Mouse (Mus musculus) midbrain, postnatal 0 days (tissue): Measurements from ENCODE around the gene Aif1. TPM values are rescaled to one million over a fixed set of nuclear protein-coding genes. Genes with fewer than 3 reads are reported as not detected.

Experiments used
- ATAC-seq: fragments of 200-750 bp; cut with Nextera tagmentation; 2 replicates; pipeline ENCODE4 v1.8.0; 2017; ENCODE audit warnings: moderate number of reproducible peaks, mild to moderate bottlenecking, moderate TSS enrichment, moderate library complexity; ENCODE audit not compliant: low FRiP score
- DNase-seq: peaks from one replicate; pipeline ENCODE4 v3.0.0-alpha.2; 2015; ENCODE audit warnings: low spot score
- H3K27ac ChIP-seq: fragments of 300-500 bp; sonication (generic); 2 replicates; pipeline ENCODE4 v1.5.1; 2014; ENCODE audit warnings: low read depth, mild to moderate bottlenecking, low read length, mixed read lengths
- H3K27me3 ChIP-seq: fragments of 300-500 bp; sonication (generic); 2 replicates; pipeline ENCODE4 v1.6.1; 2014; ENCODE audit warnings: low read length, control low read depth, mixed read lengths; ENCODE audit not compliant: insufficient read depth
- H3K36me3 ChIP-seq: fragments of 300-500 bp; sonication (generic); 2 replicates; pipeline ENCODE4 v1.6.1; 2014; ENCODE audit warnings: low read length, control low read depth, mixed read lengths; ENCODE audit not compliant: insufficient read depth
- H3K4me1 ChIP-seq: fragments of 300-500 bp; sonication (generic); 2 replicates; pipeline ENCODE4 v1.6.1; 2014; ENCODE audit warnings: mild to moderate bottlenecking, control low read depth, antibody characterized with exemption, low read length, mixed read lengths; ENCODE audit not compliant: insufficient read depth
- H3K4me2 ChIP-seq: fragments of 300-500 bp; sonication (generic); 2 replicates; pipeline ENCODE4 v1.6.1; 2014; ENCODE audit warnings: low read depth, mild to moderate bottlenecking, low read length, mixed read lengths; ENCODE audit not compliant: poor library complexity, severe bottlenecking
- H3K4me3 ChIP-seq: fragments of 300-500 bp; sonication (generic); 2 replicates; pipeline ENCODE4 v1.5.1; 2014; ENCODE audit warnings: low read depth, mild to moderate bottlenecking, low read length, moderate library complexity
- H3K9ac ChIP-seq: fragments of 300-500 bp; sonication (generic); replicated peaks from 2 replicates; pipeline ENCODE4 v1.6.1; 2014; ENCODE audit warnings: mild to moderate bottlenecking, low read length, moderate library complexity, mixed read lengths; ENCODE audit not compliant: poor library complexity, severe bottlenecking
- H3K9me3 ChIP-seq: fragments of 300-500 bp; sonication (generic); 2 replicates; pipeline ENCODE4 v1.6.1; 2016; ENCODE audit warnings: low read length, control low read depth
- CTCF ChIP-seq: IDR thresholded peaks from 2 replicates; pipeline ENCODE4 v1.5.1; 2016; ENCODE audit warnings: antibody characterized with exemption, mild to moderate bottlenecking
- WGBS: fragments of 180-500 bp; shearing (Covaris S2); extraction: QIAGEN DNeasy Blood & Tissue Kit; methylation state at CpG from one replicate; pipeline ENCODE4 v1.1.7; 2014; 5-methylcytosine and 5-hydroxymethylcytosine counted together
- polyA plus RNA-seq: library from polyadenylated mRNA; unstranded; fragments of >200 nt; fragmentation: Nextera tagmentation; extraction: Ambion mirVana; gene quantifications from 2 replicates; pipeline ENCODE4 v1.2.1, GENCODE M21; 2015
- total RNA-seq: library from RNA; depleted of rRNA; stranded (reverse); fragments of >200 nt; gene quantifications from 2 replicates; pipeline ENCODE4 v1.2.3, GENCODE M21; 2014; rRNA removed

The Aif1 gene
- total RNA-seq (1.8 and 4.1 TPM in 2 replicates), polyA plus RNA-seq (9.2 and 9.5 TPM in 2 replicates)

GRCm38 (mm10) chr17:35175968-35176367, at the start of gene Aif1:
TSS of gene Aif1 (minus strand) at chr17:35176068.
- no peaks in the 10 kb centered on the region for H3K36me3 ChIP-seq
- H3K4me2 ChIP-seq: no peak within 1 kb of the TSS
- H3K27ac ChIP-seq: no peak within 1 kb of the TSS
- no peaks in the 10 kb centered on the region for H3K27me3 ChIP-seq
- DNase-seq (no peak), ATAC-seq (no peak)
- no peaks in the 10 kb centered on the region for H3K9me3 ChIP-seq
- no peak within 1 kb of the TSS for H3K4me3 ChIP-seq
- WGBS: 39% methylated on average over 2 of the region's 2 CpGs
- no peak for TF ChIP-seq CTCF
- H3K4me1 ChIP-seq: no peaks in the 10 kb centered on the region
- H3K9ac ChIP-seq: no peak within 1 kb of the TSS

- ATAC-seq (no peak), DNase-seq (no peak)
- no peak for TF ChIP-seq CTCF
- Histone ChIP-seq H3K36me3 (peaks cover 32% of the 10 kb centered on the region), H3K27me3 (no peaks in the 10 kb centered on the region), H3K4me2 (no peak overlapping the region), H3K4me3 (no peak overlapping the region), H3K9me3 (no peaks in the 10 kb centered on the region), H3K27ac (no peak overlapping the region), H3K4me1 (no peaks in the 10 kb centered on the region), H3K9ac (no peak overlapping the region)
- 91% methylated on average over 5 of the region's 5 CpGs for WGBS
Measured at GRCm38 (mm10) chr17:35225456-35225855, 49.6 kb upstream of the Aif1 start.

DNA sequence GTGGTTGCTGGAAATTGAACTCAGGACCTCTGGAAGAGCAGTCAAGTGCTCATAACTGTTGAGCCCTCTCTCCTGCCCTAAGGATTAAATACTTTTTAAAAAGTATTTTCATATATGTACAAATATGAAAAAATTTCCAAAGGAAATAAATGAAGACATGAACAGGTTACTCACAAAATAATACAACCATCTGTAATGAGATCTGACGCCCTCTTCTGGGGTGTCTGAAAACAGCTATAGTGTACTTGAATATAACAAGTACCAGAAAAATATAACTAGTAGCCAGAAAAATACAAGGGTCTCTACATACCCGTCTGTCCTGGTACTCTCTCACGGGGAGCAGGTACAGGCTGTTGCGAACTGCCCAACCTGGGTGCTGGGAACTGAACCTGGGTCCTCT, 48.8 kb upstream of the Aif1 start:
- no peak overlapping the region for H3K9ac ChIP-seq
- DNase-seq (no peak), ATAC-seq (no peak)
- no peaks in the 10 kb centered on the region for H3K9me3 ChIP-seq
- no peak overlapping the region for H3K4me2 ChIP-seq
- 90% methylated on average over 4 of the region's 4 CpGs for WGBS
- no peaks in the 10 kb centered on the region for H3K27me3 ChIP-seq
- no peak overlapping the region for H3K4me3 ChIP-seq
- no peak for TF ChIP-seq CTCF
- H3K36me3 ChIP-seq: peaks cover 35% of the 10 kb centered on the region
- no peaks in the 10 kb centered on the region for H3K4me1 ChIP-seq
- no peak overlapping the region for H3K27ac ChIP-seq

GRCm38 (mm10) chr17:35222299-35222698, 46.4 kb upstream of the Aif1 start:
- no peak overlapping the region for H3K4me2 ChIP-seq
- peaks cover 22% of the 10 kb centered on the region for H3K36me3 ChIP-seq
- DNase-seq (no peak), ATAC-seq (no peak)
- H3K4me3 ChIP-seq: no peak overlapping the region
- H3K27ac ChIP-seq: no peak overlapping the region
- no peaks in the 10 kb centered on the region for H3K27me3 ChIP-seq
- 78% methylated on average over 6 of the region's 6 CpGs for WGBS
- no peaks in the 10 kb centered on the region for H3K9me3 ChIP-seq
- H3K9ac ChIP-seq: no peak overlapping the region
- no peak for TF ChIP-seq CTCF
- no peaks in the 10 kb centered on the region for H3K4me1 ChIP-seq

- peaks cover 21% of the 10 kb centered on the region for H3K36me3 ChIP-seq
- no peak for DNase-seq
- no peak within 1 kb of the TSS for H3K9ac ChIP-seq
- no peak within 1 kb of the TSS for H3K4me3 ChIP-seq
- 76% methylated on average over 28 of the region's 28 CpGs for WGBS
- TF ChIP-seq CTCF: no peak
- ATAC-seq: no peak
- no peaks in the 10 kb centered on the region for H3K4me1 ChIP-seq
- H3K4me2 ChIP-seq: no peak within 1 kb of the TSS
- no peaks in the 10 kb centered on the region for H3K9me3 ChIP-seq
- no peak within 1 kb of the TSS for H3K27ac ChIP-seq
- H3K27me3 ChIP-seq: no peaks in the 10 kb centered on the region
Measured at GRCm38 (mm10) chr17:35220156-35220952, 44.5 kb upstream of the Aif1 start, which contains the start of gene Gm16181. TSS of gene Gm16181 (plus strand) at chr17:35220834.

- Histone ChIP-seq H3K4me1 (no peaks in the 10 kb centered on the region), H3K36me3 (peaks cover 21% of the 10 kb centered on the region), H3K27ac (no peak overlapping the region), H3K9ac (no peak overlapping the region), H3K9me3 (no peaks in the 10 kb centered on the region), H3K4me2 (no peak overlapping the region), H3K4me3 (no peak overlapping the region), H3K27me3 (no peaks in the 10 kb centered on the region)
- ATAC-seq: no peak
- DNase-seq: no peak
- TF ChIP-seq CTCF: no peak
- 90% methylated on average over 6 of the region's 6 CpGs for WGBS
Measured at GRCm38 (mm10) chr17:35219601-35220041, 43.8 kb upstream of the Aif1 start.
